In genomic region chr2:156904976-156905717, GRCm38 (mm10) we compare ENCODE assay signal across 8 mouse cellular contexts. TPM values are rescaled to one million over a fixed set of nuclear protein-coding genes. Genes with fewer than 3 reads are reported as not detected.
DNase-seq lines count a peak whose midpoint lies in the region; ATAC-seq lines count a peak whose summit lies in the region.
"Had no signal": no experiment of that assay in that cellular context is flagged by ENCODE, and none has a peak within 500 bp of the region (broad histone marks: within the 10 kb centered on the region; RNA-seq: fewer than 3 reads in every experiment).

No protein-coding gene starts in this region.

- no peaks in the 10 kb centered on the region for H3K36me3 ChIP-seq in lung, embryonic 16.5 days (ENCODE audit: control insufficient read depth, insufficient read depth, low read length)
- H3K36me3 ChIP-seq: neural tube, embryonic 12.5 days had no signal

- 0 out of 2 replicates have a peak, but pooled peaks cover 2% of the 10 kb centered on the region for H3K4me1 ChIP-seq in lung, embryonic 16.5 days (replicated peaks; ENCODE audit: control insufficient read depth, insufficient read depth, low read length)
- H3K4me1 ChIP-seq: neural tube, embryonic 12.5 days had no signal

- ATAC-seq in lung, embryonic 16.5 days (ENCODE audit: low read depth), result peak; percentile 74; the same call in 1 of the 2 replicates

- no peak overlapping the region for H3K27ac ChIP-seq in lung, embryonic 16.5 days (ENCODE audit: low read length)
- H3K27ac ChIP-seq: neural tube, embryonic 12.5 days had no signal

- peak; percentile 16 to 28 for DNase-seq in urinary bladder, adult 18-20 months (ENCODE audit: low spot score in 2 of 2)
- DNase-seq in urinary bladder, adult 2 months (ENCODE audit: low spot score), result no peak
- peak; percentile 74 for DNase-seq in cerebellum, adult 11-12 months
- peak; percentile 70 to 90 for DNase-seq in frontal cortex, postnatal 36 days (ENCODE audit: low spot score in 2 of 2)
- DNase-seq in layer of hippocampus, adult 11-12 months (ENCODE audit: low spot score), result peak; percentile 83
- DNase-seq in urinary bladder, postnatal 36 days (ENCODE audit: low spot score in 2 of 2), result peak; percentile 38 to 47

- H3K27me3 ChIP-seq in lung, embryonic 16.5 days (ENCODE audit: control insufficient read depth, insufficient read depth, low read depth, low read length), result no peaks in the 10 kb centered on the region
- H3K27me3 ChIP-seq: neural tube, embryonic 12.5 days had no signal

- H3K9ac ChIP-seq in lung, embryonic 16.5 days (ENCODE audit: low read length), result no peak overlapping the region
- H3K9ac ChIP-seq: neural tube, embryonic 12.5 days had no signal

- H3K4me3 ChIP-seq in lung, embryonic 16.5 days (ENCODE audit: low read length), result no peak overlapping the region
- H3K4me3 ChIP-seq: neural tube, embryonic 12.5 days had no signal

- WGBS in lung, embryonic 16.5 days, result 14% methylated on average over 6 of the region's 6 CpGs

- no peak overlapping the region for H3K4me2 ChIP-seq in lung, embryonic 16.5 days (ENCODE audit: low read depth, low read length)
- H3K4me2 ChIP-seq: neural tube, embryonic 12.5 days had no signal

- no peaks in the 10 kb centered on the region for H3K9me3 ChIP-seq in lung, embryonic 16.5 days (ENCODE audit: control insufficient read depth, low read length)
- H3K9me3 ChIP-seq: neural tube, embryonic 12.5 days had no signal

RNA-seq across cellular contexts. Expression of gene Sla2, which starts 18.2 kb away (rescaled TPM):
- polyA plus RNA-seq in urinary bladder, adult 2 months (2012; rRNA removed), result 0.28 and 0.31 TPM in 2 replicates
- 0.63 and 2.0 TPM in 2 replicates for polyA plus RNA-seq in lung, embryonic 16.5 days (2015; fragmentation: Nextera tagmentation; extraction: Ambion mirVana)

RNA-seq across cellular contexts. Expression of gene Rab5if, which starts 42.2 kb away (rescaled TPM):
- polyA plus RNA-seq in urinary bladder, adult 2 months (2012; rRNA removed), result 110 and 134 TPM in 2 replicates
- polyA plus RNA-seq in lung, embryonic 16.5 days (2015; fragmentation: Nextera tagmentation; extraction: Ambion mirVana), result 164 and 170 TPM in 2 replicates

RNA-seq across cellular contexts. Expression of gene 4930518I15Rik, which starts 47.4 kb away (rescaled TPM):
- 3.7 and 3.9 TPM in 2 replicates for polyA plus RNA-seq in urinary bladder, adult 2 months (2012; rRNA removed)
- 7.6 and 9.2 TPM in 2 replicates for polyA plus RNA-seq in lung, embryonic 16.5 days (2015; fragmentation: Nextera tagmentation; extraction: Ambion mirVana)
